Mouse (Mus musculus) bone marrow macrophage, adult 2 months (primary cell): ENCODE results near the gene Gm10337.

Experiments
- CTCF ChIP-seq: IDR thresholded peaks from 2 replicates; pipeline ENCODE4 v1.5.1; 2012; ENCODE audit warnings: low read depth, mild to moderate bottlenecking, low read length, moderate library complexity
- POLR2A ChIP-seq: IDR thresholded peaks from 2 replicates; pipeline ENCODE4 v1.6.1; 2012; ENCODE audit warnings: mild to moderate bottlenecking, low read depth, low read length, borderline replicate concordance

DNA sequence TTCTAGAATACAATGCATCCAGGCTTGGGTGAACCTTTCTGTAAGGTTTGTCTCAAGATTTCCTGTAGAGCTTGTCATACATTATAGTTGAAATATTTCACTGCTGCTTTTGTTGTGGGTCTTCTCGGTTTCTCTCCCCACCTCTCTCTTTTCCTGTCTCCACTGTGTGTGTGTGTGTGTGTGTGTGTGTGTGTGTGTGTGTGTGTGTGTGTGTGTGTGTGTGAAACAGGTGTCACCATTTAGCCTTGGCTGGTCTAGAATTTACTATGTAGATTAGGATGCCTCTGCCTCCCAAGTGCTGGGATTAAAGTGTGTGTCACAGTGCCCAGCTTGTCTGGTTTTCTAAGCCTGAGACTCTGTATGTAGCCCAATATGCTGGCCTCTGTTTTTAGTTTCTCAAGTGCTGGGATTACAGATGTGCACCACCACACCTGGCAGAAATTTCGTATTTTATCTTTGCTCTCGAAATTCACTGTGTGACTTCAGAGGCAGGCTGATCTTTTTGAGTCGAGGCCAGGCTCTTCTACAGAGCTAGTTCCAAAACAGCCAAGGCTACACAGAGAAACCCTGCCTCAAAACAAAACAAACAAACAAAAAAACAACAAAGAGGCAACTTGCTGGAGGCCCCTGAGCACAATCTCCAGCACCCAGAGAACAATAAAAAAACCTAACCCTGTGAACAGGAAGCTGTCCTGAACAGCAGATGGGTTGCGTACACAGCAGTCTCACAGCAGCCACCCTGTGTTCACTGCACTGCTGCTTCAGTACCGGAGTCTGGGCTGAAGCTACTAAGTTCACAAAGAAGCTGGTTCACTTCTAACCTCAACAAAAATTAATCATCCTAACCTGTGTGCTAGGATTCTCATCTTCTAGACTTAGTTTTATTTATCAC, 22.8 kb downstream of the Gm10337 start:
- TF ChIP-seq CTCF (no peak), POLR2A (no peak)
